Mouse (Mus musculus): ENCODE data around the gene Cnot10. TPM values are rescaled to one million over a fixed set of nuclear protein-coding genes. Genes with fewer than 3 reads are reported as not detected.

Cnot10 gene
- polyA plus RNA-seq, 1 experiment from 2014 or later: 64.0 TPM

- no peaks in the 10 kb centered on the region for H3K9me3 ChIP-seq (ENCODE audit: control insufficient read depth, low read length)
- H3K4me1 ChIP-seq (replicated peaks; ENCODE audit: control insufficient read depth, insufficient read depth, low read length): peaks cover 28% of the 10 kb centered on the region
- H3K4me3 ChIP-seq (replicated peaks; ENCODE audit: low read length): no peak overlapping the region
- peaks cover 76% of the 10 kb centered on the region for H3K27me3 ChIP-seq (replicated peaks; ENCODE audit: control insufficient read depth, insufficient read depth, low read length)
- WGBS: 14% methylated on average over 7 of the region's 7 CpGs
- no peak overlapping the region for H3K4me2 ChIP-seq (ENCODE audit: low read length)
- H3K36me3 ChIP-seq (ENCODE audit: control insufficient read depth, insufficient read depth): no peaks in the 10 kb centered on the region
- no peak overlapping the region for H3K27ac ChIP-seq (ENCODE audit: low read length)
- no peak overlapping the region for H3K9ac ChIP-seq (replicated peaks; ENCODE audit: low read depth, low read length)
- no peak for ATAC-seq
These were observed 79.8 kb downstream of the Cnot10 start for GRCm38 (mm10) chr9:114560141-114560540.

GRCm38 (mm10) chr9:114557086-114557485 is 82.9 kb downstream of the Cnot10 start:
- Histone ChIP-seq H3K9ac (replicated peaks; ENCODE audit: low read depth, low read length) (no peak overlapping the region), H3K4me2 (ENCODE audit: low read length) (no peak overlapping the region), H3K27ac (ENCODE audit: low read length) (no peak overlapping the region), H3K4me3 (replicated peaks; ENCODE audit: low read length) (no peak overlapping the region), H3K27me3 (replicated peaks; ENCODE audit: control insufficient read depth, insufficient read depth, low read length) (peaks cover 48% of the 10 kb centered on the region), H3K9me3 (ENCODE audit: control insufficient read depth, low read length) (no peaks in the 10 kb centered on the region), H3K36me3 (ENCODE audit: control insufficient read depth, insufficient read depth) (no peaks in the 10 kb centered on the region), H3K4me1 (replicated peaks; ENCODE audit: control insufficient read depth, insufficient read depth, low read length) (peaks cover 8% of the 10 kb centered on the region)
- no peak for ATAC-seq
- WGBS: 25% methylated on average over 7 of the region's 7 CpGs

DNA sequence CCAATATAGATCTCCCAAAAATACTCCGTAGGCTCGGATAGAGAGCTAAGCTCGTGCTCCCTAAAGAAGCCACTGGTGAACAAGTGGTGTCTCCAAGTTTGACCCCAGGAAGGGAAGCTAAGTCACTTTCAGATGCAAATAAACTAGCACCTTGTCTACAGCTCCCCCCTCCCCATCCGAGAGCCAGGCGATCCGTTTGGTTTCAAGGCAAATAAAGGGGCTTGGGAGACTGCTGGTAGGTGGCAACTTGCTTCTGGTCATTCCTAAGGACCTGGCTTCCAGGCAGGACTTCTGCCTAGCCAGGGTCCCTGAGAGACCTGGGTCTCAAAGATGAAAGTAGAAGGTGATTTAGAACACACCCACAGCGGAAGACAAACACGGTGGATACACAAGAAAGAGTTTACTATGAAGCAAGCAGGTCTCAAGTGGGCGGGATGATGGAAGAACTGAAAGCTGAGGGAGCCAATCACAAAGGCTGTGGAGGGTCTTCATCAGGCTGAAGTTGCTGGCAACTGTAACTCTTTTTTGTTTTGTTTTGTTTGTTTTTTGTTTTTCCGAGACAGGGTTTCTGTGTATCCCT is 83.6 kb downstream of the Cnot10 start:
- no peak overlapping the region for H3K9ac ChIP-seq (replicated peaks; ENCODE audit: low read depth, low read length)
- no peak overlapping the region for H3K27ac ChIP-seq (ENCODE audit: low read length)
- no peaks in the 10 kb centered on the region for H3K36me3 ChIP-seq (ENCODE audit: control insufficient read depth, insufficient read depth)
- peaks cover 41% of the 10 kb centered on the region for H3K27me3 ChIP-seq (replicated peaks; ENCODE audit: control insufficient read depth, insufficient read depth, low read length)
- no peaks in the 10 kb centered on the region for H3K9me3 ChIP-seq (ENCODE audit: control insufficient read depth, low read length)
- H3K4me3 ChIP-seq (replicated peaks; ENCODE audit: low read length): no peak overlapping the region
- no peak for ATAC-seq
- H3K4me2 ChIP-seq (ENCODE audit: low read length): no peak overlapping the region
- 56% methylated on average over 10 of the region's 10 CpGs for WGBS
- peaks cover 6% of the 10 kb centered on the region; the same call in 1 of the 2 replicates for H3K4me1 ChIP-seq (replicated peaks; ENCODE audit: control insufficient read depth, insufficient read depth, low read length)

GRCm38 (mm10) chr9:114554355-114554979 is 85.5 kb downstream of the Cnot10 start:
- H3K27ac ChIP-seq (ENCODE audit: low read length): no peak overlapping the region
- H3K9me3 ChIP-seq (ENCODE audit: control insufficient read depth, low read length): no peaks in the 10 kb centered on the region
- peaks cover 3% of the 10 kb centered on the region; the same call in 1 of the 2 replicates for H3K4me1 ChIP-seq (replicated peaks; ENCODE audit: control insufficient read depth, insufficient read depth, low read length)
- no peak overlapping the region for H3K4me2 ChIP-seq (ENCODE audit: low read length)
- no peak overlapping the region for H3K4me3 ChIP-seq (replicated peaks; ENCODE audit: low read length)
- ATAC-seq: peak; percentile 36; the same call in 1 of the 2 replicates
- peaks cover 22% of the 10 kb centered on the region for H3K27me3 ChIP-seq (replicated peaks; ENCODE audit: control insufficient read depth, insufficient read depth, low read length)
- WGBS: 43% methylated on average over 5 of the region's 5 CpGs
- no peaks in the 10 kb centered on the region for H3K36me3 ChIP-seq (ENCODE audit: control insufficient read depth, insufficient read depth)
- H3K9ac ChIP-seq (replicated peaks; ENCODE audit: low read depth, low read length): no peak overlapping the region

GRCm38 (mm10) chr9:114553828-114554227 is 86.2 kb downstream of the Cnot10 start:
- no peaks in the 10 kb centered on the region for H3K36me3 ChIP-seq (ENCODE audit: control insufficient read depth, insufficient read depth)
- H3K27ac ChIP-seq (ENCODE audit: low read length): no peak overlapping the region
- H3K4me2 ChIP-seq (ENCODE audit: low read length): no peak overlapping the region
- no peaks in the 10 kb centered on the region for H3K9me3 ChIP-seq (ENCODE audit: control insufficient read depth, low read length)
- no peak overlapping the region for H3K9ac ChIP-seq (replicated peaks; ENCODE audit: low read depth, low read length)
- H3K27me3 ChIP-seq (replicated peaks; ENCODE audit: control insufficient read depth, insufficient read depth, low read length): peaks cover 15% of the 10 kb centered on the region
- H3K4me3 ChIP-seq (replicated peaks; ENCODE audit: low read length): no peak overlapping the region
- H3K4me1 ChIP-seq (replicated peaks; ENCODE audit: control insufficient read depth, insufficient read depth, low read length): peaks cover 3% of the 10 kb centered on the region; the same call in 1 of the 2 replicates
- ATAC-seq: no peak

DNA sequence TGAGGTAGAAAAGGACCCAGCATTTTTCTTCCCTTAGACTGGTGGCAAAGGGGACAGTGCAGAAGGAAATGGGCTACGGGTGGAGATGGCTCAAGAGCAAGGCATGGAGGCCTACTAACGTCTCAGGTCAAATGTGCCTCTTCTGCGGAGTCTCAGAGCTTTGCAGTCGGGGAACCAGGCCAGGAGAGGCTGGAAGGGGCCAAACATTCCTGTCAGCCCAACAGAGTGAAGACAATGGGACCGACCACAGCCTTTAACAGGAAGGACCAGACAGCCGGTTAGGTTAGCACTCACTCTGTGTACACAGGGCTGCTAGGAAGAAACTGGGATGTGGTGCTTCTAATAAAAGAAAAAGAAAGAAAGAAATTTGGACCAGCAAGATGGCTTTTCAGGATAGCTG is 90.0 kb downstream of the Cnot10 start:
- no peak overlapping the region for H3K27ac ChIP-seq (ENCODE audit: low read length)
- peaks cover 14% of the 10 kb centered on the region for H3K27me3 ChIP-seq (replicated peaks; ENCODE audit: control insufficient read depth, insufficient read depth, low read length)
- no peak overlapping the region for H3K9ac ChIP-seq (replicated peaks; ENCODE audit: low read depth, low read length)
- 21% methylated on average over 6 of the region's 6 CpGs for WGBS
- no peak for ATAC-seq
- no peak overlapping the region for H3K4me2 ChIP-seq (ENCODE audit: low read length)
- H3K4me1 ChIP-seq (replicated peaks; ENCODE audit: control insufficient read depth, insufficient read depth, low read length): peaks cover 8% of the 10 kb centered on the region
- H3K9me3 ChIP-seq (ENCODE audit: control insufficient read depth, low read length): no peaks in the 10 kb centered on the region
- H3K36me3 ChIP-seq (ENCODE audit: control insufficient read depth, insufficient read depth): no peaks in the 10 kb centered on the region
- no peak overlapping the region for H3K4me3 ChIP-seq (replicated peaks; ENCODE audit: low read length)

GRCm38 (mm10) chr9:114549117-114549516 is 90.9 kb downstream of the Cnot10 start:
- Histone ChIP-seq H3K9ac (replicated peaks; ENCODE audit: low read depth, low read length) (no peak overlapping the region), H3K4me1 (replicated peaks; ENCODE audit: control insufficient read depth, insufficient read depth, low read length) (peaks cover 9% of the 10 kb centered on the region), H3K4me3 (replicated peaks; ENCODE audit: low read length) (no peak overlapping the region), H3K4me2 (ENCODE audit: low read length) (no peak overlapping the region), H3K27me3 (replicated peaks; ENCODE audit: control insufficient read depth, insufficient read depth, low read length) (peaks cover 14% of the 10 kb centered on the region), H3K27ac (ENCODE audit: low read length) (no peak overlapping the region), H3K9me3 (ENCODE audit: control insufficient read depth, low read length) (no peaks in the 10 kb centered on the region), H3K36me3 (ENCODE audit: control insufficient read depth, insufficient read depth) (no peaks in the 10 kb centered on the region)
- WGBS: 7% methylated on average over 5 of the region's 5 CpGs
- no peak for ATAC-seq

DNA sequence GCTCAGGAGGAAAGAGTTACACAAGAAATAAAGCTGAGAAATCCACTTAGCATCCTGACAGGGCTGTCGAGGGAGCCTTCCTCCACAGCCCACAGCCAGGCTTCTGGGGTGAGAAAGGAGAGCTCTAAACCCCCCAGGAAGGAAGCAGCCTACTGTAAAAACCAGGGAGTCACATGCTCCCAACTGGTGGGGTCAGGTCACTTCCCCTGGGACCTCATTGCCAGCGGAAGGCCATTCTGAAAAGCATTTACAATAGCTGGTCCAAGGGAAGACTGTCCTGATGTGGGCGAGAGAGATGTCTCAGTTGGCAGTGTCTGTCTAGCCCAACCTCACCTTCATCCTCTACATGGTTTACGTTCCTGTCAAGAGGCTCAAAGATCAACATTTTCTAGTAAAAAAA is 91.5 kb downstream of the Cnot10 start:
- no peak overlapping the region for H3K4me3 ChIP-seq (replicated peaks; ENCODE audit: low read length)
- no peaks in the 10 kb centered on the region for H3K36me3 ChIP-seq (ENCODE audit: control insufficient read depth, insufficient read depth)
- WGBS: 31% methylated on average over 4 of the region's 4 CpGs
- no peak for ATAC-seq
- H3K4me1 ChIP-seq (replicated peaks; ENCODE audit: control insufficient read depth, insufficient read depth, low read length): peaks cover 9% of the 10 kb centered on the region
- no peak overlapping the region for H3K9ac ChIP-seq (replicated peaks; ENCODE audit: low read depth, low read length)
- H3K9me3 ChIP-seq (ENCODE audit: control insufficient read depth, low read length): no peaks in the 10 kb centered on the region
- peaks cover 14% of the 10 kb centered on the region for H3K27me3 ChIP-seq (replicated peaks; ENCODE audit: control insufficient read depth, insufficient read depth, low read length)
- H3K27ac ChIP-seq (ENCODE audit: low read length): no peak overlapping the region
- no peak overlapping the region for H3K4me2 ChIP-seq (ENCODE audit: low read length)

DNA sequence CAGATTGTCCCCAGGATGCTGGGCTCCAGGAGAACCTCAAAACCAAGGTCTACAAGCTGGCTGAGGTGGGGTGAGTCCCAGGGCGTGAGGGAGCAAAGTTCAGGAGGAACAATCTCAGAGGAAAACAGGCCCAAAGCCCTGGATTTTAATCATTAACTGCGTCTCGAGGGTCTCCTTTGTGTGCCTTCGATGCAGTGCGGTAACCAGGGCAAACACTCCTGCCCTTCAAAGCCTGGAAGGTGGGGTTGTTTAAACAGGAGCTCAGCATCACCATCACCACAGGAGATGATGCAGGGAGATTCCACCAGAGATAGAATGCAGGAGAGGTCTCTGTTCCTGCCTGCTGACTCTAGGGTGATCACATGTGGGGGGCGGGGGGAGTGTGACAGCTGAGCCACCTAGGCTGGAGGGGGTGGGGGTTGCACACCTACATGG is 92.3 kb downstream of the Cnot10 start:
- H3K4me1 ChIP-seq (replicated peaks; ENCODE audit: control insufficient read depth, insufficient read depth, low read length): peaks cover 9% of the 10 kb centered on the region
- H3K9me3 ChIP-seq (ENCODE audit: control insufficient read depth, low read length): no peaks in the 10 kb centered on the region
- WGBS: 15% methylated on average over 6 of the region's 6 CpGs
- peaks cover 14% of the 10 kb centered on the region for H3K27me3 ChIP-seq (replicated peaks; ENCODE audit: control insufficient read depth, insufficient read depth, low read length)
- no peak overlapping the region for H3K27ac ChIP-seq (ENCODE audit: low read length)
- H3K36me3 ChIP-seq (ENCODE audit: control insufficient read depth, insufficient read depth): no peaks in the 10 kb centered on the region
- no peak for ATAC-seq
- no peak overlapping the region for H3K4me3 ChIP-seq (replicated peaks; ENCODE audit: low read length)
- no peak overlapping the region for H3K4me2 ChIP-seq (ENCODE audit: low read length)
- no peak overlapping the region for H3K9ac ChIP-seq (replicated peaks; ENCODE audit: low read depth, low read length)

Measured in forebrain, embryonic 16.5 days (tissue).